Mouse (Mus musculus): ENCODE measurements at regions not wholly inside any gene's neighbourhood (a gene's known extent, or its start where the extent isn't known, plus 50 kb on each side); places are given as distances from the start of the nearest gene placed in this dataset.

DNA sequence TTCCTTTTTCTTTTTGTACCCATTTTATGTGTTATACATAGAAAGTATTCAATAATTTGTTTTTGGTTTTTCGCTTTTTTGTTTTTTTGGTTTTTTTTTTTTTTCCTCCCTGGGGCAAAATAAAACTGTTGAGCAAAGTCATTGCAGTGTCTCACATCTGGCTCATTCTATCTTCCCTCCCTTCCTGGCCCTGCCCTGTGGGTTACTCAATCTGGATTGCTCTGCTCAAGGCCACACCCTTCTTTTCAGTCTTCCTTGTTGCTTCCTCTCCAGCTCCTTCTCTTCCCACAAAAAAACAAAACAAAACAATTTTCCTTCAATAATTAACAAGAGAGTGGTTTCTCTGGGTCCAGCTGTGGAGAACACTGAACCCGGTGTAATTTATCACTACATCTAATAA, 113.2 kb downstream of the Mfap3l start:
- TF ChIP-seq POLR2A (IDR thresholded peaks at IDR 0.05; ENCODE audit: low read depth, low read length) (no peak), NRF1 (IDR thresholded peaks at IDR 0.05; ENCODE audit: low read depth, low read length) (no peak), CTCF (conservative IDR thresholded peaks at IDR 0.05 in 1 of 2, IDR thresholded peaks at IDR 0.05 in 1 of 2; ENCODE audit: low read depth in 2 of 2, low read length in 2 of 2) (no peak), USF2 (conservative IDR thresholded peaks at IDR 0.05; ENCODE audit: low read depth, low read length) (no peak), EP300 (IDR thresholded peaks at IDR 0.05; ENCODE audit: low read length) (no peak), GABPA (IDR thresholded peaks at IDR 0.05; ENCODE audit: insufficient replicate concordance, low read depth, low read length) (no peak), CHD2 (IDR thresholded peaks at IDR 0.05; ENCODE audit: low read length) (no peak), ETS1 (conservative IDR thresholded peaks at IDR 0.05; ENCODE audit: low read depth, low read length) (no peak), USF1 (IDR thresholded peaks at IDR 0.05; ENCODE audit: low read depth, low read length) (no peak), MXI1 (IDR thresholded peaks at IDR 0.05; ENCODE audit: low read depth, low read length) (no peak), ZNF384 (IDR thresholded peaks at IDR 0.05; ENCODE audit: low read depth, low read length) (no peak)
